Mouse (Mus musculus) liver, embryonic 14.5 days (tissue): ENCODE results near the gene Smc3.

Experiments
- CTCF ChIP-seq: IDR thresholded peaks from 2 replicates; pipeline ENCODE4 v1.5.1; 2016; ENCODE audit warnings: antibody characterized with exemption, low read depth, control low read depth
- EP300 ChIP-seq: IDR thresholded peaks from 2 replicates; pipeline ENCODE4 v1.6.1; 2016; ENCODE audit warnings: antibody characterized with exemption, low read depth

GRCm38 (mm10) chr19:53661938-53662722, 61.9 kb downstream of the Smc3 start:
- TF ChIP-seq EP300 = no peak
- no peak for TF ChIP-seq CTCF
